Mouse (Mus musculus) embryonic facial prominence, embryonic 12.5 days (tissue): ENCODE data around the gene Tril. TPM values are rescaled to one million over a fixed set of nuclear protein-coding genes. Genes with fewer than 3 reads are reported as not detected.

Experiments
- ATAC-seq: fragments of 200-750 bp; cut with Nextera tagmentation; 2 replicates; pipeline ENCODE4 v1.8.0; 2017; ENCODE audit not compliant: insufficient number of reproducible peaks, insufficient read depth, low FRiP score, low TSS enrichment
- H3K27ac ChIP-seq: fragments of 300-500 bp; sonication (generic); 2 replicates; pipeline ENCODE4 v1.5.1; 2016; ENCODE audit warnings: mild to moderate bottlenecking
- H3K27me3 ChIP-seq: fragments of 300-500 bp; sonication (generic); 2 replicates; pipeline ENCODE4 v1.6.1; 2016; ENCODE audit warnings: mild to moderate bottlenecking, moderate library complexity
- H3K36me3 ChIP-seq: fragments of 300-500 bp; sonication (generic); 2 replicates; pipeline ENCODE4 v1.6.1; 2016; ENCODE audit warnings: mild to moderate bottlenecking
- H3K4me1 ChIP-seq: fragments of 300-500 bp; sonication (generic); 2 replicates; pipeline ENCODE4 v1.6.1; 2016
- H3K4me2 ChIP-seq: fragments of 300-500 bp; sonication (generic); replicated peaks from 2 replicates; pipeline ENCODE4 v1.6.1; 2016; ENCODE audit warnings: mild to moderate bottlenecking, moderate library complexity
- H3K4me3 ChIP-seq: fragments of 300-500 bp; sonication (generic); 2 replicates; pipeline ENCODE4 v1.5.1; 2016; ENCODE audit warnings: mild to moderate bottlenecking
- H3K9ac ChIP-seq: fragments of 300-500 bp; sonication (generic); 2 replicates; pipeline ENCODE4 v1.6.1; 2016; ENCODE audit warnings: mild to moderate bottlenecking, moderate library complexity
- H3K9me3 ChIP-seq: fragments of 300-500 bp; sonication (generic); 2 replicates; pipeline ENCODE4 v1.6.1; 2016; ENCODE audit warnings: mild to moderate bottlenecking, moderate library complexity
- WGBS: fragments of 180-500 bp; shearing (Covaris S2); methylation state at CpG from one replicate; pipeline ENCODE4 v1.1.7; 2016; 5-methylcytosine and 5-hydroxymethylcytosine counted together
- polyA plus RNA-seq: library from polyadenylated mRNA; unstranded; fragments of >200 nt; fragmentation: Nextera tagmentation; extraction: Ambion mirVana; gene quantifications from 2 replicates; pipeline ENCODE4 v1.2.1, GENCODE M21; 2016

Gene Tril
- 67.1 and 77.0 TPM in 2 replicates for polyA plus RNA-seq

GRCm38 (mm10) chr6:53820486-53820985, at the start of gene Tril:
Gene Tril (minus strand): TSS chr6:53820830.
- Histone ChIP-seq H3K4me2 (peak within 1 kb of the TSS; percentile 93), H3K4me1 (peaks cover 39% of the 10 kb centered on the region), H3K36me3 (no peaks in the 10 kb centered on the region), H3K4me3 (peak within 1 kb of the TSS; percentile 56), H3K27ac (peak within 1 kb of the TSS; percentile 93), H3K9me3 (no peaks in the 10 kb centered on the region), H3K27me3 (peaks cover 8% of the 10 kb centered on the region; the same call in 1 of the 2 replicates), H3K9ac (peak within 1 kb of the TSS; percentile 80)
- under 1% methylated on average over 43 of the region's 43 CpGs for WGBS
- peak; percentile 73 for ATAC-seq

- WGBS: 58% methylated on average over 2 of the region's 2 CpGs
- no peak for ATAC-seq
Observed at GRCm38 (mm10) chr6:53863011-53863410, 42.4 kb upstream of the Tril start.

GRCm38 (mm10) chr6:53859106-53859505, 38.5 kb upstream of the Tril start:
- Histone ChIP-seq H3K9me3 (no peaks in the 10 kb centered on the region), H3K4me2 (no peak overlapping the region), H3K36me3 (no peaks in the 10 kb centered on the region), H3K27me3 (no peaks in the 10 kb centered on the region), H3K4me3 (no peak overlapping the region), H3K27ac (no peak overlapping the region), H3K9ac (no peak overlapping the region), H3K4me1 (peaks cover 16% of the 10 kb centered on the region; the same call in 1 of the 2 replicates)
- WGBS: 26% methylated on average over 1 of the region's 1 CpGs
- no peak for ATAC-seq

More at GRCm38 (mm10) chr6:53863011-53863410, 42.4 kb upstream of the Tril start:
- H3K27ac ChIP-seq: no peak overlapping the region
- H3K4me1 ChIP-seq: peaks cover 5% of the 10 kb centered on the region; the same call in 1 of the 2 replicates
- H3K27me3 ChIP-seq: no peaks in the 10 kb centered on the region
- H3K4me2 ChIP-seq: no peak overlapping the region
- H3K9ac ChIP-seq: no peak overlapping the region
- no peaks in the 10 kb centered on the region for H3K9me3 ChIP-seq
- H3K4me3 ChIP-seq: no peak overlapping the region
- no peaks in the 10 kb centered on the region for H3K36me3 ChIP-seq

GRCm38 (mm10) chr6:53857822-53858221, 37.2 kb upstream of the Tril start:
- no peak overlapping the region for H3K4me3 ChIP-seq
- H3K27me3 ChIP-seq: no peaks in the 10 kb centered on the region
- no peak for ATAC-seq
- no peaks in the 10 kb centered on the region for H3K36me3 ChIP-seq
- WGBS: 40% methylated on average over 7 of the region's 7 CpGs
- H3K4me2 ChIP-seq: no peak overlapping the region
- H3K4me1 ChIP-seq: peaks cover 16% of the 10 kb centered on the region; the same call in 1 of the 2 replicates
- H3K9me3 ChIP-seq: no peaks in the 10 kb centered on the region
- H3K9ac ChIP-seq: no peak overlapping the region
- peak overlapping the region; percentile 30; the same call in 1 of the 2 replicates for H3K27ac ChIP-seq

GRCm38 (mm10) chr6:53856775-53857174, 36.1 kb upstream of the Tril start:
- WGBS: 71% methylated on average over 2 of the region's 2 CpGs
- Histone ChIP-seq H3K4me2 (no peak overlapping the region), H3K4me3 (no peak overlapping the region), H3K9ac (no peak overlapping the region), H3K27me3 (no peaks in the 10 kb centered on the region), H3K27ac (peak overlapping the region; percentile 32; the same call in 1 of the 2 replicates), H3K4me1 (peaks cover 16% of the 10 kb centered on the region; the same call in 1 of the 2 replicates), H3K9me3 (no peaks in the 10 kb centered on the region), H3K36me3 (no peaks in the 10 kb centered on the region)
- ATAC-seq: no peak

GRCm38 (mm10) chr6:53854971-53855856, 34.6 kb upstream of the Tril start:
- Histone ChIP-seq H3K4me1 (peaks cover 16% of the 10 kb centered on the region; the same call in 1 of the 2 replicates), H3K9me3 (no peaks in the 10 kb centered on the region), H3K4me3 (no peak overlapping the region), H3K36me3 (no peaks in the 10 kb centered on the region), H3K9ac (no peak overlapping the region), H3K4me2 (no peak overlapping the region), H3K27ac (peak overlapping the region; percentile 12; the same call in 1 of the 2 replicates), H3K27me3 (no peaks in the 10 kb centered on the region)
- ATAC-seq: no peak
- 78% methylated on average over 12 of the region's 12 CpGs for WGBS

- no peaks in the 10 kb centered on the region for H3K9me3 ChIP-seq
- no peak overlapping the region for H3K4me3 ChIP-seq
- 0 out of 2 replicates have a peak overlapping the region, but pooled peaks have one; percentile 36 for H3K27ac ChIP-seq
- no peak for ATAC-seq
- H3K9ac ChIP-seq: no peak overlapping the region
- no peak overlapping the region for H3K4me2 ChIP-seq
- WGBS: 84% methylated on average over 2 of the region's 2 CpGs
- no peaks in the 10 kb centered on the region for H3K36me3 ChIP-seq
- no peaks in the 10 kb centered on the region for H3K27me3 ChIP-seq
- H3K4me1 ChIP-seq: peaks cover 16% of the 10 kb centered on the region; the same call in 1 of the 2 replicates
Observed at GRCm38 (mm10) chr6:53854226-53854625, 33.6 kb upstream of the Tril start.

GRCm38 (mm10) chr6:53853546-53853945, 32.9 kb upstream of the Tril start:
- no peak for ATAC-seq
- 88% methylated on average over 3 of the region's 3 CpGs for WGBS
- Histone ChIP-seq H3K9ac (no peak overlapping the region), H3K9me3 (no peaks in the 10 kb centered on the region), H3K27me3 (no peaks in the 10 kb centered on the region), H3K4me1 (peaks cover 14% of the 10 kb centered on the region; the same call in 1 of the 2 replicates), H3K4me2 (no peak overlapping the region), H3K27ac (no peak overlapping the region), H3K36me3 (no peaks in the 10 kb centered on the region), H3K4me3 (no peak overlapping the region)

- Histone ChIP-seq H3K36me3 (no peaks in the 10 kb centered on the region), H3K4me3 (no peak overlapping the region), H3K4me1 (0 out of 2 replicates have a peak, but pooled peaks cover 8% of the 10 kb centered on the region), H3K27me3 (no peaks in the 10 kb centered on the region), H3K4me2 (no peak overlapping the region), H3K9ac (no peak overlapping the region), H3K9me3 (no peaks in the 10 kb centered on the region), H3K27ac (no peak overlapping the region)
- no peak for ATAC-seq
- 96% methylated on average over 17 of the region's 17 CpGs for WGBS
Observed at GRCm38 (mm10) chr6:53844626-53845025, 24.0 kb upstream of the Tril start.

- H3K36me3 ChIP-seq: no peaks in the 10 kb centered on the region
- H3K4me2 ChIP-seq: no peak overlapping the region
- no peaks in the 10 kb centered on the region for H3K27me3 ChIP-seq
- ATAC-seq: no peak
- H3K9me3 ChIP-seq: no peaks in the 10 kb centered on the region
- no peak overlapping the region for H3K4me3 ChIP-seq
- H3K9ac ChIP-seq: no peak overlapping the region
- H3K4me1 ChIP-seq: peaks cover 9% of the 10 kb centered on the region
- H3K27ac ChIP-seq: no peak overlapping the region
- 61% methylated on average over 4 of the region's 4 CpGs for WGBS
Observed at GRCm38 (mm10) chr6:53825213-53825612, 4.6 kb upstream of the Tril start.

GRCm38 (mm10) chr6:53821041-53821501, 441 bp upstream of the Tril start:
- peak overlapping the region; percentile 56 for H3K4me3 ChIP-seq
- H3K9me3 ChIP-seq: no peaks in the 10 kb centered on the region
- peak overlapping the region; percentile 93 for H3K27ac ChIP-seq
- H3K36me3 ChIP-seq: no peaks in the 10 kb centered on the region
- H3K9ac ChIP-seq: peak overlapping the region; percentile 80
- ATAC-seq: no peak
- H3K4me2 ChIP-seq: peak overlapping the region; percentile 93
- WGBS: 1% methylated on average over 18 of the region's 18 CpGs
- peaks cover 33% of the 10 kb centered on the region for H3K4me1 ChIP-seq
- H3K27me3 ChIP-seq: peaks cover 8% of the 10 kb centered on the region; the same call in 1 of the 2 replicates
